Mouse (Mus musculus) heart, embryonic 11.5 days (tissue): ENCODE data around the gene Rdh12. TPM values are rescaled to one million over a fixed set of nuclear protein-coding genes. Genes with fewer than 3 reads are reported as not detected.

Experiments used
- polyA plus RNA-seq: library from polyadenylated mRNA; unstranded; fragments of >200 nt; fragmentation: Nextera tagmentation; extraction: Ambion mirVana; gene quantifications from 2 replicates; pipeline ENCODE4 v1.2.1, GENCODE M21; 2014

Rdh12 gene
- polyA plus RNA-seq, 1 experiment from 2014 or later = 0.34 TPM

Other genes starting within 250 kb of the Rdh12 start
- gene Tmem229b, start 201.3 kb upstream of the Rdh12 start, polyA plus RNA-seq = 1.6 and 1.8 TPM in 2 replicates
- gene Plekhh1, start 179.8 kb upstream of the Rdh12 start, polyA plus RNA-seq = 2.7 and 3.8 TPM in 2 replicates
- 17.7 and 19.0 TPM in 2 replicates for gene Pigh, start 119.3 kb upstream of the Rdh12 start, polyA plus RNA-seq
- 0.20 and 0.50 TPM in 2 replicates for gene Arg2, start 78.1 kb upstream of the Rdh12 start, polyA plus RNA-seq
- 88.5 and 99.1 TPM in 2 replicates for gene Vti1b, start 36.2 kb upstream of the Rdh12 start, polyA plus RNA-seq
- 17.7 and 18.4 TPM in 2 replicates for gene Rdh11, start 16.6 kb upstream of the Rdh12 start, polyA plus RNA-seq
- gene Zfyve26, start 87.4 kb downstream of the Rdh12 start, polyA plus RNA-seq = 11.5 and 13.7 TPM in 2 replicates
- gene Rad51b, start 88.4 kb downstream of the Rdh12 start, polyA plus RNA-seq = 5.1 and 6.4 TPM in 2 replicates